Mouse (Mus musculus) midbrain, embryonic 11.5 days (tissue): ENCODE data around the gene Msl3. TPM values are rescaled to one million over a fixed set of nuclear protein-coding genes. Genes with fewer than 3 reads are reported as not detected.
"Not testable (repeated sequence)": the region's sequence is repeated elsewhere in the genome, so short reads cannot be mapped to it uniquely, and the experiment has no call there.

Experiments
- ATAC-seq: fragments of 200-750 bp; cut with Nextera tagmentation; 2 replicates; pipeline ENCODE4 v1.8.0; 2017; ENCODE audit warnings: moderate TSS enrichment, moderate library complexity; ENCODE audit not compliant: low FRiP score
- DNase-seq: peaks from one replicate; pipeline ENCODE4 v3.0.0; 2015; ENCODE audit warnings: low spot score; ENCODE audit errors: missing footprints
- H3K27ac ChIP-seq: fragments of 300-500 bp; sonication (generic); 2 replicates; pipeline ENCODE4 v1.5.1; 2014; ENCODE audit warnings: low read depth, low read length
- H3K27me3 ChIP-seq: fragments of 300-500 bp; sonication (generic); 2 replicates; pipeline ENCODE4 v1.6.1; 2014; ENCODE audit warnings: mild to moderate bottlenecking, low read length, moderate library complexity, mixed read lengths; ENCODE audit not compliant: control insufficient read depth, insufficient read depth
- H3K36me3 ChIP-seq: fragments of 300-500 bp; sonication (generic); 2 replicates; pipeline ENCODE4 v1.6.1; 2014; ENCODE audit warnings: mild to moderate bottlenecking, low read length, moderate library complexity, mixed read lengths; ENCODE audit not compliant: control insufficient read depth, insufficient read depth
- H3K4me1 ChIP-seq: fragments of 300-500 bp; sonication (generic); 2 replicates; pipeline ENCODE4 v1.6.1; 2014; ENCODE audit warnings: low read length; ENCODE audit not compliant: control insufficient read depth, insufficient read depth
- H3K4me2 ChIP-seq: fragments of 300-500 bp; sonication (generic); 2 replicates; pipeline ENCODE4 v1.6.1; 2014; ENCODE audit warnings: mild to moderate bottlenecking, moderate library complexity
- H3K4me3 ChIP-seq: fragments of 300-500 bp; sonication (generic); 2 replicates; pipeline ENCODE4 v1.5.1; 2014; ENCODE audit warnings: low read depth, low read length
- H3K9ac ChIP-seq: fragments of 300-500 bp; sonication (generic); 2 replicates; pipeline ENCODE4 v1.6.1; 2014; ENCODE audit warnings: low read length
- H3K9me3 ChIP-seq: fragments of 300-500 bp; sonication (generic); 2 replicates; pipeline ENCODE4 v1.6.1; 2016; ENCODE audit warnings: low read length; ENCODE audit not compliant: control insufficient read depth
- WGBS: fragments of 180-500 bp; shearing (Covaris S2); extraction: QIAGEN DNeasy Blood & Tissue Kit; methylation state at CpG from one replicate; pipeline ENCODE4 v1.1.7; 2014; 5-methylcytosine and 5-hydroxymethylcytosine counted together
- polyA plus RNA-seq: library from polyadenylated mRNA; unstranded; fragments of >200 nt; fragmentation: Nextera tagmentation; extraction: Ambion mirVana; gene quantifications from 2 replicates; pipeline ENCODE4 v1.2.1, GENCODE M21; 2014

The Msl3 gene
- 35.7 and 40.7 TPM in 2 replicates for polyA plus RNA-seq

DNA sequence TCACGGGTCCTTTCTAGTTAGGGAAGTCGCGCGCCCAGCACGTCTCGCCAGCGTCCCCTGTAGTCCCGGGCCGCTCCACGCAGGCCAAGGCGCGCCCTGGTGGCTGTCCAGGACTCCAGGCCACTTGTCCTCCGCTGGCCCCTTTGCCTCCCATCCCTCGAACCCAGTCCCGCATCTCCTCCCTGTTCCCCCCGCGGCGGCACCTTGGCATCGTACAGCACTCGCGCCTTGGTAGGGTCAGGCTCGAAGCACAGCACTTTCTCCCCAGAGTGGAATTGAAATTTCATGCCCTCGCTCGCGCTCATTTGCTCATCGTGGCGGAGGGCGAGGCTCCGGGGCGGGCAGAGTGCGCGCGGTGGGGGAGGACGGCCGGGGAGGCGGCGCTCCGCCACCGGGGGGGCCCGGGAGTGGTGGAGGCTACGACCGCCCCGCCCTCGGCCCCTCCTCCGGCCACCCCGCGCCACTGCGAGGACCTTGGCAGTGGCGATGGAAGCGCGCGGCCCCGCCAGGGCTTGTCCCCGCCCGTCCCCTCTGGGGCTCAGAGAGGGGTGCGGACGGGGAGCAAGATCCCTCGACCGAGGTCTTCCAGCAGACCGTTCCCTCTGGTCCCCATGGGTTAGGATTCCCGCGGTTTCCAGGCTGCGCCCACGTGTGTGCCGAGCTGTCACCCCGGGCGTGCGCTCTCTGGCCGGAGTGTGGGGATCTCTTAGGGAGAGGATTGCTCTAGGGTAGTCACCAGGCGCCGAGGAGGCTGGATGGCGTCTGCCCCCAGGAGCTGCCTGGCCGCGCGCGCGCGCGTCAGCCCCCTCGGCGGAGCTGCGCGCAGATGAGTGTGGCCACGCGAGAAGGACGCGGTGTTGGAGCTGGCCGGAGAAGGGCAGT lies at the start of gene Msl3:
Gene Msl3, minus strand, starts transcription at position 374 of the 882 bp plus-strand sequence.
- peak; percentile 92 for ATAC-seq
- H3K9me3 ChIP-seq, result no peaks in the 10 kb centered on the region
- peak within 1 kb of the TSS; percentile 80 for H3K27ac ChIP-seq
- peak within 1 kb of the TSS; percentile 46 for H3K4me3 ChIP-seq
- H3K4me1 ChIP-seq, result no peaks in the 10 kb centered on the region
- peak within 1 kb of the TSS; percentile 68 for H3K9ac ChIP-seq
- H3K36me3 ChIP-seq, result no peaks in the 10 kb centered on the region
- no peaks in the 10 kb centered on the region for H3K27me3 ChIP-seq
- 22% methylated on average over 81 of the region's 88 CpGs for WGBS
- DNase-seq, result peak; percentile 95
- peak within 1 kb of the TSS; percentile 59 for H3K4me2 ChIP-seq

GRCm38 (mm10) chrX:168717969-168718368 lies 44.3 kb upstream of the Msl3 start:
- Histone ChIP-seq H3K9me3 (no peaks in the 10 kb centered on the region), H3K4me2 (no peak overlapping the region), H3K4me3 (no peak overlapping the region), H3K4me1 (no peaks in the 10 kb centered on the region), H3K27me3 (no peaks in the 10 kb centered on the region; the same call in 1 of the 2 replicates), H3K27ac (no peak overlapping the region), H3K36me3 (no peaks in the 10 kb centered on the region), H3K9ac (no peak overlapping the region)
- DNase-seq (no peak), ATAC-seq (no peak)
- WGBS, result 65% methylated on average over 2 of the region's 2 CpGs

DNA sequence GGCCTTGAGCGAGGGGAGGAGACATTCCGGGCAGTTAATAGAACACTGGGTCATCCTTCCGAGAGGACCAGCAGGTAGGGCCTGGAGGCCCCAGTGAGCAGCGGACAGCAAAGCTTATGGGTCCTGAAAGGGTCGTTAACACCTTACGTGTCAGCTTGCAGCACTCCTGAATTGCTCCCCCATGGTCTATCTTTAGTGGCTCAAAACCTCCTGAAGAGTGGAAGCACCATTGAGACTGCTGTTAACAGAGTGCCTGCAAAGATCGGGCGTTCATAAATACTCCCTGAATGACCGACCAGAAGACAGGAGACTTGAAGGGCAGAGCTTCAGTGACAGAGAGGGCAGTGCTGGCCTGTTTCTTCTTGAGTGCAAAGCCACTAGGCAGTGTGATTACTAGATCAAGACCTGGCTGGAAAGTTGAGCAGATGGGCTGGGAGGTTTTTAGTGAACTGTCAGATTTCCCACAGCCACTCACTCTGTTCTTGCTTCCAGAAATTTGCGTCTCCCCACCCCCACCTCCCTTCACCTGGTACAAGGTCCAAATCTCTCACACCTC lies 787 bp upstream of the Msl3 start:
- no peak for ATAC-seq
- H3K4me3 ChIP-seq, result peak overlapping the region; percentile 46
- peak overlapping the region; percentile 59 for H3K4me2 ChIP-seq
- peak overlapping the region; percentile 68; the same call in 1 of the 2 replicates for H3K9ac ChIP-seq
- WGBS, result 29% methylated on average over 10 of the region's 10 CpGs
- no peaks in the 10 kb centered on the region for H3K36me3 ChIP-seq
- peak; percentile 91 for DNase-seq
- H3K9me3 ChIP-seq, result no peaks in the 10 kb centered on the region
- H3K4me1 ChIP-seq, result no peaks in the 10 kb centered on the region
- peak overlapping the region; percentile 80; the same call in 1 of the 2 replicates for H3K27ac ChIP-seq
- H3K27me3 ChIP-seq, result no peaks in the 10 kb centered on the region

- Histone ChIP-seq H3K36me3 (no peaks in the 10 kb centered on the region), H3K9me3 (no peaks in the 10 kb centered on the region), H3K4me1 (no peaks in the 10 kb centered on the region), H3K9ac (peak overlapping the region; percentile 68), H3K27ac (peak overlapping the region; percentile 80), H3K27me3 (no peaks in the 10 kb centered on the region; the same call in 1 of the 2 replicates), H3K4me3 (peak overlapping the region; percentile 46), H3K4me2 (peak overlapping the region; percentile 59)
- peak; percentile 82 for DNase-seq
- WGBS, result 19% methylated on average over 28 of the region's 31 CpGs
- ATAC-seq, result peak; percentile 3
These were observed 679 bp downstream of the Msl3 start for GRCm38 (mm10) chrX:168672913-168673524.

DNA sequence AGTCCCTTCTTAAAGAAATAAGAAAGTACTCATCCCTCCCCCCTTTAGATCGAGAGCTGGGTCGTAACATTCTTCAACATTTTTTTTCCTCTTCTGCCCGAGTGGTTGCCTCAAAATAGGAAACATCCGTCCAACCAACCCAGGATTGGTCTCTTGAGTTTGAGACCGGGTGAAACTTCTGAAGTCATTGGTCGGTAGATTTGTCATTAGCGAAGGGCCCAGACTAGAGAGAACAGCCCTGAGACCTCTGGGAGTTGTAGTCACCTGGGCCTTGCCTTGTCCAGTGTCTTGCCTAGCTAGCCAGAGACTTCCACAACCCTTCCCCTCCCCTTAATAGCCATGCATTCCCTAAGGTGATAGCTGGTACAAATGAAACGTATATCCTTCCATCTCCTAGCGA lies 1.3 kb downstream of the Msl3 start:
- H3K9ac ChIP-seq, result peak overlapping the region; percentile 68; the same call in 1 of the 2 replicates
- no peaks in the 10 kb centered on the region; the same call in 1 of the 2 replicates for H3K27me3 ChIP-seq
- WGBS, result 20% methylated on average over 9 of the region's 9 CpGs
- no peak overlapping the region for H3K27ac ChIP-seq
- no peaks in the 10 kb centered on the region for H3K4me1 ChIP-seq
- no peaks in the 10 kb centered on the region for H3K36me3 ChIP-seq
- H3K4me3 ChIP-seq, result peak overlapping the region; percentile 46
- H3K9me3 ChIP-seq, result no peaks in the 10 kb centered on the region
- ATAC-seq (peak; percentile 65), DNase-seq (peak; percentile 86)
- peak overlapping the region; percentile 59 for H3K4me2 ChIP-seq

DNA sequence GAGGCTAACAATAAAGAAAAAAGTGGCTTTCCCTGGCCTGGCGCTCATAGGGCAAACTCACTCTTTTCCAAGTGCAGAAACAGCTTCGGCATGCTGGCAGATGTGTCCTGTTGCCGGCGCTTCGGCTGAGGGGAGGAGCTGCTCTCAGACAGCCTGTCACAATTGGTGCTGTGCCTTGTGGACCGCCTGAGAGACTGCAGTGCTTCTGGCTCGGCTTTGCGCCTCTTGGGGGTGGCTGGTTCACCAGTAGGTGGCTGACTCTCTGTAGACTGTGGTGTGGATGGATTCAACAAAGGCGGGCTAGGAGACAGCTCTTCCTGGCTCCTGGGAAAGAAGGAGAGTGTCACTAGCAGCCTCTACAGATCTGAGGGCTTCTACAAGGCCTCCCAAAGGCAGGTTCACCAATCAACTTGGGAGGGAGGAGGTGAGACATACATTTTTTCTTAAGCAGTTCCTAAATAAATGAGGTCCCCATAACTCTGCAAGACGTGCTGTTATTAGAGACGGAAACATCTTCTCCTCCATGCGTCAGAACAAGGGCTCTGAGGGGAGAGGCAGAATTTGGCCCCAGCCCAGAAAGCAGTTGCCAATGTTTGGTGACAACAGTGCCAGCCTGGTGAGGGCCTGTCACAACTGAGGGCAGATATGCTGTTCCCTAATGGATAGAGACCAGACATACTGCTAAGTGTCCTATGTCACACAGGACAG lies 9.6 kb downstream of the Msl3 start:
- H3K27ac ChIP-seq, result no peak overlapping the region
- H3K4me2 ChIP-seq, result no peak overlapping the region
- no peaks in the 10 kb centered on the region for H3K4me1 ChIP-seq
- no peak overlapping the region for H3K4me3 ChIP-seq
- DNase-seq (no peak), ATAC-seq (no peak)
- no peaks in the 10 kb centered on the region for H3K9me3 ChIP-seq
- WGBS, result 68% methylated on average over 12 of the region's 12 CpGs
- H3K36me3 ChIP-seq, result no peaks in the 10 kb centered on the region
- no peaks in the 10 kb centered on the region; the same call in 1 of the 2 replicates for H3K27me3 ChIP-seq
- H3K9ac ChIP-seq, result no peak overlapping the region

DNA sequence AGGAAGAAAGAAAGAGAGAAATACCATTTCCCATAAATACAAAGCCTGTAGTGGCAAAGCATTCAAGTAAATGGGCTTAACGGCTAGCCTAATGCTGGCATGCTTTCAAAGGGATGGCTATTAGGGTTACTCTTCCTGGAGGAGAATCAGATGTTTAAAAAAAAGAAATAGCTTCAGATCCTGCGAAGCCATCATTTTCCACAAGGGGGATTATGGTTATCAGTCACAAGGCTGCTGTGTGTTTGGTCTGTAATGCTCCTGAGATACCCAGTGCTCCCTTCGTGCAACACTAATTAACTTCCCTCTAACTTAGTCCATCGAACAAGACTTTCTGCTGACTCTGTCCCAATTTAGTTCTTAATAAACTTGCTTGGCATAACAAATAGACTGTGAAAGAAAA lies 13.5 kb downstream of the Msl3 start:
- Histone ChIP-seq H3K9me3 (no peaks in the 10 kb centered on the region), H3K4me1 (no peaks in the 10 kb centered on the region), H3K27ac (no peak overlapping the region), H3K27me3 (no peaks in the 10 kb centered on the region; the same call in 1 of the 2 replicates), H3K4me3 (no peak overlapping the region), H3K36me3 (no peaks in the 10 kb centered on the region), H3K9ac (no peak overlapping the region), H3K4me2 (no peak overlapping the region)
- DNase-seq (no peak), ATAC-seq (no peak)
- 76% methylated on average over 4 of the region's 4 CpGs for WGBS

- not testable (repeated sequence) for ATAC-seq, H3K4me1 ChIP-seq, H3K9ac ChIP-seq, H3K9me3 ChIP-seq, H3K36me3 ChIP-seq, H3K4me3 ChIP-seq, DNase-seq, H3K4me2 ChIP-seq, H3K27ac ChIP-seq, H3K27me3 ChIP-seq
- WGBS, result 69% methylated on average over 4 of the region's 4 CpGs
These were observed 13.9 kb downstream of the Msl3 start for GRCm38 (mm10) chrX:168659803-168660202.
